Mouse (Mus musculus) thymus, adult 2 months (tissue): ENCODE data around the gene Snai1. TPM values are rescaled to one million over a fixed set of nuclear protein-coding genes. Genes with fewer than 3 reads are reported as not detected.

Experiments
- DNase-seq: peaks from one replicate; pipeline ENCODE4 v3.0.0; 2021
- H3K27ac ChIP-seq: fragments of 200-500 bp; 2 replicates; pipeline ENCODE4 v1.5.1; 2012; ENCODE audit warnings: low read length, control low read depth; ENCODE audit not compliant: control insufficient read depth, insufficient read depth
- H3K27me3 ChIP-seq: fragments of 200-500 bp; 2 replicates; pipeline ENCODE4 v1.6.1; 2012; ENCODE audit warnings: mild to moderate bottlenecking, low read length, moderate library complexity, mixed read lengths; ENCODE audit not compliant: control insufficient read depth, insufficient read depth
- H3K36me3 ChIP-seq: fragments of 200-500 bp; 2 replicates; pipeline ENCODE4 v1.6.1; 2012; ENCODE audit warnings: mild to moderate bottlenecking, low read length, moderate library complexity; ENCODE audit not compliant: control insufficient read depth, insufficient read depth
- H3K4me1 ChIP-seq: fragments of 200-500 bp; replicated peaks from 2 replicates; pipeline ENCODE4 v1.6.1; 2012; ENCODE audit warnings: low read length; ENCODE audit not compliant: control insufficient read depth, insufficient read depth
- H3K4me3 ChIP-seq: fragments of 200-500 bp; 2 replicates; pipeline ENCODE4 v1.5.1; 2012; ENCODE audit warnings: mild to moderate bottlenecking, low read length, control low read depth, moderate library complexity; ENCODE audit not compliant: control insufficient read depth, insufficient read depth
- CTCF ChIP-seq: fragments of 200-500 bp; IDR thresholded peaks from 2 replicates; pipeline ENCODE4 v1.5.1; 2012; ENCODE audit warnings: mild to moderate bottlenecking, control low read depth, low read length, moderate library complexity, borderline replicate concordance; ENCODE audit not compliant: control insufficient read depth, poor library complexity, insufficient read depth; ENCODE audit errors: extremely low read depth
- POLR2A ChIP-seq: fragments of 200-500 bp; IDR thresholded peaks from 2 replicates; pipeline ENCODE4 v1.6.1; 2012; ENCODE audit warnings: mild to moderate bottlenecking, low read length, control low read depth, moderate library complexity; ENCODE audit not compliant: control insufficient read depth, poor library complexity, insufficient read depth; ENCODE audit errors: extremely low read depth
- WGBS: fragments of 180-500 bp; shearing (Covaris S2); methylation state at CpG from one replicate; pipeline ENCODE4 v1.1.7; 2018; 5-methylcytosine and 5-hydroxymethylcytosine counted together
- polyA plus RNA-seq: library from polyadenylated mRNA; depleted of rRNA; stranded (reverse); fragments of >200 nt; gene quantifications from 2 replicates; pipeline ENCODE4 v1.2.3, GENCODE M21; 2012

Snai1 gene
- polyA plus RNA-seq, 1 experiment = 10.7 TPM

- Histone ChIP-seq H3K36me3 (no peaks in the 10 kb centered on the region), H3K27ac (no peak overlapping the region), H3K4me1 (peaks cover 26% of the 10 kb centered on the region), H3K27me3 (no peaks in the 10 kb centered on the region), H3K4me3 (no peak overlapping the region)
- TF ChIP-seq CTCF (no peak), POLR2A (no peak)
- no peak for DNase-seq
- WGBS = 64% methylated on average over 16 of the region's 16 CpGs
These were observed 5.4 kb downstream of the Snai1 start for GRCm38 (mm10) chr2:167543121-167544003.

GRCm38 (mm10) chr2:167544004-167544356, 6.0 kb downstream of the Snai1 start:
- TF ChIP-seq POLR2A (no peak), CTCF (no peak)
- Histone ChIP-seq H3K36me3 (no peaks in the 10 kb centered on the region), H3K4me3 (no peak overlapping the region), H3K27me3 (no peaks in the 10 kb centered on the region), H3K4me1 (peaks cover 21% of the 10 kb centered on the region), H3K27ac (no peak overlapping the region)
- 87% methylated on average over 4 of the region's 4 CpGs for WGBS
- no peak for DNase-seq

- H3K36me3 ChIP-seq = no peaks in the 10 kb centered on the region
- H3K4me3 ChIP-seq = no peak overlapping the region
- no peak for TF ChIP-seq CTCF
- TF ChIP-seq POLR2A = no peak
- peaks cover 19% of the 10 kb centered on the region; the same call in 1 of the 2 replicates for H3K4me1 ChIP-seq
- H3K27me3 ChIP-seq = no peaks in the 10 kb centered on the region
- 86% methylated on average over 5 of the region's 5 CpGs for WGBS
- no peak for DNase-seq
- no peak overlapping the region for H3K27ac ChIP-seq
These were observed 6.5 kb downstream of the Snai1 start for GRCm38 (mm10) chr2:167544456-167544855.

GRCm38 (mm10) chr2:167546447-167547195, 8.6 kb downstream of the Snai1 start:
- WGBS = 95% methylated on average over 18 of the region's 18 CpGs
- no peaks in the 10 kb centered on the region for H3K36me3 ChIP-seq

GRCm38 (mm10) chr2:167547444-167547843, 9.4 kb downstream of the Snai1 start:
- TF ChIP-seq CTCF (no peak), POLR2A (no peak)
- no peak overlapping the region for H3K27ac ChIP-seq
- H3K27me3 ChIP-seq = no peaks in the 10 kb centered on the region
- no peak overlapping the region for H3K4me3 ChIP-seq
- H3K36me3 ChIP-seq = no peaks in the 10 kb centered on the region
- H3K4me1 ChIP-seq = peaks cover 26% of the 10 kb centered on the region
- no peak for DNase-seq
- WGBS = 94% methylated on average over 8 of the region's 8 CpGs

More at GRCm38 (mm10) chr2:167546447-167547195, 8.6 kb downstream of the Snai1 start:
- H3K27me3 ChIP-seq = no peaks in the 10 kb centered on the region
- no peak overlapping the region for H3K27ac ChIP-seq
- TF ChIP-seq CTCF = no peak
- TF ChIP-seq POLR2A = no peak
- H3K4me1 ChIP-seq = peaks cover 20% of the 10 kb centered on the region
- DNase-seq = no peak
- H3K4me3 ChIP-seq = no peak overlapping the region

GRCm38 (mm10) chr2:167548961-167549360, 11.0 kb downstream of the Snai1 start:
- Histone ChIP-seq H3K36me3 (no peaks in the 10 kb centered on the region), H3K4me3 (no peak overlapping the region), H3K4me1 (peaks cover 31% of the 10 kb centered on the region), H3K27me3 (no peaks in the 10 kb centered on the region), H3K27ac (no peak overlapping the region)
- TF ChIP-seq POLR2A (no peak), CTCF (no peak)
- no peak for DNase-seq
- WGBS = 80% methylated on average over 7 of the region's 7 CpGs
